Mouse (Mus musculus) hindbrain, embryonic 16.5 days (tissue): ENCODE results near the gene Trappc6b. TPM values are rescaled to one million over a fixed set of nuclear protein-coding genes. Genes with fewer than 3 reads are reported as not detected.

ENCODE experiments used
- ATAC-seq: fragments of 200-750 bp; cut with Nextera tagmentation; 2 replicates; pipeline ENCODE4 v1.8.0; 2017; ENCODE audit warnings: moderate TSS enrichment, moderate library complexity
- H3K27ac ChIP-seq: fragments of 300-500 bp; sonication (generic); 2 replicates; pipeline ENCODE4 v1.5.1; 2014; ENCODE audit warnings: low read depth, mild to moderate bottlenecking, control low read depth, low read length, moderate library complexity
- H3K27me3 ChIP-seq: fragments of 300-500 bp; sonication (generic); replicated peaks from 2 replicates; pipeline ENCODE4 v1.6.1; 2014; ENCODE audit warnings: low read length; ENCODE audit not compliant: control insufficient read depth, insufficient read depth
- H3K36me3 ChIP-seq: fragments of 300-500 bp; sonication (generic); 2 replicates; pipeline ENCODE4 v1.6.1; 2014; ENCODE audit warnings: mild to moderate bottlenecking, low read length, moderate library complexity, mixed read lengths; ENCODE audit not compliant: control insufficient read depth, insufficient read depth
- H3K4me1 ChIP-seq: fragments of 300-500 bp; sonication (generic); 2 replicates; pipeline ENCODE4 v1.6.1; 2014; ENCODE audit warnings: low read depth, low read length; ENCODE audit not compliant: control insufficient read depth, insufficient read depth
- H3K4me2 ChIP-seq: fragments of 300-500 bp; sonication (generic); 2 replicates; pipeline ENCODE4 v1.6.1; 2014; ENCODE audit warnings: mild to moderate bottlenecking, low read length, control low read depth, moderate library complexity
- H3K4me3 ChIP-seq: fragments of 300-500 bp; sonication (generic); 2 replicates; pipeline ENCODE4 v1.5.1; 2014; ENCODE audit warnings: mild to moderate bottlenecking, low read length, control low read depth, moderate library complexity
- H3K9ac ChIP-seq: fragments of 300-500 bp; sonication (generic); 2 replicates; pipeline ENCODE4 v1.6.1; 2014; ENCODE audit warnings: low read depth, mild to moderate bottlenecking, control low read depth, low read length, moderate library complexity
- H3K9me3 ChIP-seq: fragments of 300-500 bp; sonication (generic); 2 replicates; pipeline ENCODE4 v1.6.1; 2014; ENCODE audit warnings: mild to moderate bottlenecking, low read length, moderate library complexity; ENCODE audit not compliant: control insufficient read depth
- WGBS: fragments of 180-500 bp; shearing (Covaris S2); extraction: QIAGEN DNeasy Blood & Tissue Kit; methylation state at CpG from one replicate; pipeline ENCODE4 v1.1.7; 2014; 5-methylcytosine and 5-hydroxymethylcytosine counted together
- polyA plus RNA-seq: library from polyadenylated mRNA; unstranded; fragments of >200 nt; fragmentation: Nextera tagmentation; extraction: Ambion mirVana; gene quantifications from 2 replicates; pipeline ENCODE4 v1.2.1, GENCODE M21; 2015

The Trappc6b gene
- polyA plus RNA-seq, 1 experiment from 2014 or later: 173 TPM

DNA sequence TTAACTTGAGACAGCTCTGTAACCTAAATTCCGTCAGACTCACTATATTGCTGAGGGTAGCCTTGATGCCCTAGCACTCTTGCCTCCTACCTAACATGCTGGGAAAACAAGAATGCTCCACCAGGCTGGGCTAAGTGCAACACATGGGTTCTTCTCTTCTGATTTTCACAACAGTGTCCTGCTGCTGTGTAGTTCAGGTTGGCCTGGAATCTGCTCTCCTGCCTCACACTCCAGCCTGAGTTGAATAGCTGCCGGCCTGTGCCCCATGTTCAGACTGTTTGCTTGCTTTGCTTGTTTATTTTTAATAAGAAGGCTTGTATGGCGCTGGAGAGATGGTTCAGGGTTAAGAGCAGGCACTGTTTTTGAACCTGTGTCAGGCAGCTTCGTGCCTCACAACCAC lies 19.2 kb upstream of the Trappc6b start:
- Histone ChIP-seq H3K36me3 (no peaks in the 10 kb centered on the region), H3K4me2 (no peak overlapping the region), H3K27ac (no peak overlapping the region), H3K27me3 (no peaks in the 10 kb centered on the region), H3K4me3 (no peak overlapping the region), H3K9ac (no peak overlapping the region), H3K4me1 (no peaks in the 10 kb centered on the region), H3K9me3 (no peaks in the 10 kb centered on the region)
- ATAC-seq: no peak
- WGBS: 87% methylated on average over 4 of the region's 4 CpGs

DNA sequence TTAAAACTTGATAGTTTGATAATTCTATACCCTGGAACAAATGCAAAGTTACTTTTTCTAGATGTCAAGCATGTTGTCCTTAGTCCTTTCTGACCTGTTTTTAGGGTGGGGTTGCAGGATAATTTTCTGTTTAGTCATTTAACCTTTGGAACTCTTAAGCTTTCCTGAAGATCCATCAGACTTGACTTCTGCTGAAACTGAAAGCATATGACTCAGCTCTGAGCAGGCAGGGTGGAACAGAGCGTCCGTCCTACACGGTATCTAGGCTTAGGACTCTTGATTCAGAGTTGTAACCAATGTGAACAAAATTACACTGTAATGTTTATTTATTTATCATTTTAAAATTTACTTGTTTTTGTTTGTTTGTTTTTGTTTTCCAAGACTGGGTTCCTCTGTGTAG lies 16.6 kb upstream of the Trappc6b start:
- Histone ChIP-seq H3K4me3 (no peak overlapping the region), H3K4me2 (no peak overlapping the region), H3K27me3 (no peaks in the 10 kb centered on the region), H3K9me3 (no peaks in the 10 kb centered on the region), H3K36me3 (no peaks in the 10 kb centered on the region; the same call in 1 of the 2 replicates), H3K9ac (no peak overlapping the region), H3K27ac (no peak overlapping the region), H3K4me1 (no peaks in the 10 kb centered on the region)
- ATAC-seq: no peak
- WGBS: 97% methylated on average over 3 of the region's 3 CpGs

DNA sequence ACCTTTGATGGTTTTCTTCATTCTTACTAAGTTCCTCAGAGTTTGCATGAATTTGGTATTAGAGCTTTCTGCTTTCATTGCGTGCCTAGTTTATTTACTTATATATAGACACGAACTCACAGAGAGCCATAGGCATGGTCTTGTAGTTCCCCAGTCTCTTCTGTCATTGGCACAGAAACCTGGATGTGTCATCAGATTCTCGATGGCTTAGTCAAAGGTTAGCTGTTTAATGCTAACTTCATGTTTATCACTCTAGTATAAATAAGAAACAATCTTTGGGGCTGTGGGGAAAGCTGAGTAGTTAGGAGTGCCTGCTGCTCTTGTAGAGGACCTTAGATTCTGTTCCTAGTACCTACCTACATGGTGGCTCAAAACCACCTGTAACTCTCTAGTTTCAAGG lies 15.7 kb upstream of the Trappc6b start:
- ATAC-seq: no peak
- Histone ChIP-seq H3K4me2 (no peak overlapping the region), H3K4me1 (no peaks in the 10 kb centered on the region), H3K27ac (no peak overlapping the region), H3K9ac (no peak overlapping the region), H3K27me3 (no peaks in the 10 kb centered on the region), H3K36me3 (peaks cover 5% of the 10 kb centered on the region), H3K4me3 (no peak overlapping the region), H3K9me3 (no peaks in the 10 kb centered on the region)
- WGBS: 91% methylated on average over 3 of the region's 3 CpGs

DNA sequence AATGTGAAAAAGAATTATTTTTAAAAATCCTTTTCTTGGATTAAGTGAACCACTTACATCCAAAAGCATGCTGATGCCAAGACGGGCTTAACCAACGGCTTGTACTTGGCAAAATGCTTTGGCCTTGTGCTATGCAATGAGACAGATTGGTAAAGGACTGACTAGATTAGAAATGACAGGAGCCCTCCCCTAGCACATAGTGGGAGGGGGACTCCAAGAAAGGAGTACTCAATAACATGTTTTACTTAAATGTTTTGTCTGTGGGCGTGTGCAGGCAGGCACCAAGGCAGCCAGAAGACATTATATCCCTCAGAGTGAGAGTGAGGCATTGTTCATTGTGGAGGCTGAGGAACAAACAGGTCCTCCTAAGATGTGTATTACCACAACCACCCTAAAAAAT lies 12.8 kb upstream of the Trappc6b start:
- ATAC-seq: 0 out of 2 replicates have a peak, but pooled peaks have one; percentile 14
- Histone ChIP-seq H3K4me3 (no peak overlapping the region), H3K27ac (no peak overlapping the region), H3K4me1 (no peaks in the 10 kb centered on the region), H3K9ac (no peak overlapping the region), H3K4me2 (no peak overlapping the region), H3K9me3 (no peaks in the 10 kb centered on the region), H3K36me3 (peaks cover 21% of the 10 kb centered on the region), H3K27me3 (no peaks in the 10 kb centered on the region)
- 80% methylated on average over 3 of the region's 3 CpGs for WGBS

DNA sequence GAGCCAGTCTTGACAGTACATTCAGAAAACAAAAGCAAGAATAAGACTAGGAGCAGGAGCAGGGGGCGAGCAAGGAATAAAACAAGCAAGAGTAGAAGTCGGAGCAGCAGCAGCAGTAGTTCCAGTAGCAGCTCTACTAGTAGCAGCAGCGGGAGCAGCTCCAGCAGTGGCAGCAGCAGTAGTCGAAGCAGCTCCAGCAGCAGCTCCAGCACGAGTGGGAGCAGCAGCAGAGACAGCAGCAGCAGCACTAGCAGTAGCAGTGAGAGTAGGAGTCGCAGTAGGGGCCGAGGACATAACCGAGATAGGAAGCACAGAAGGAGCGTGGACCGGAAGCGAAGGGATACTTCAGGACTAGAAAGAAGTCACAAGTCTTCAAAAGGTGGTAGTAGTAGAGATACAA lies 11.0 kb upstream of the Trappc6b start:
- Histone ChIP-seq H3K9ac (no peak overlapping the region), H3K27ac (no peak overlapping the region), H3K9me3 (no peaks in the 10 kb centered on the region), H3K27me3 (no peaks in the 10 kb centered on the region), H3K36me3 (peaks cover 28% of the 10 kb centered on the region), H3K4me3 (no peak overlapping the region), H3K4me2 (no peak overlapping the region), H3K4me1 (peaks cover 9% of the 10 kb centered on the region)
- WGBS: 92% methylated on average over 11 of the region's 11 CpGs
- ATAC-seq: no peak

DNA sequence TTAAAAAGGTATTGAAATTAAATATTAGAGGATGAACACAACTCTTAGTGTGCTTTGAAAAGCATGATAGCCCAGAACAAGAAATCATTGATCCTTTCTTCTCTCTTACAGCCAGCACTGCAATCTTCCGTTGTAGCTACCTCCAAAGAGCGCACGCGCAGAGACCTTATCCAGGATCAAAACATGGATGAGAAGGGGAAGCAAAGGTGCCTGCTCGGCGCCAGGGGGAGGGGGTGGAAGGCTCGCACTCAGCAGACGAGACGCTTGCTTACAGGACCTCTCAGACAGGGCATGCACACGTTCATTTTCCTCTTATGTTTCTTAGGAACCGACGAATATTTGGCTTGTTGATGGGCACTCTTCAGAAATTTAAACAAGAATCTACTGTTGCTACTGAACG lies 7.5 kb upstream of the Trappc6b start:
- no peaks in the 10 kb centered on the region for H3K9me3 ChIP-seq
- H3K9ac ChIP-seq: no peak overlapping the region
- peaks cover 28% of the 10 kb centered on the region for H3K36me3 ChIP-seq
- no peak overlapping the region for H3K4me3 ChIP-seq
- no peak overlapping the region for H3K27ac ChIP-seq
- H3K4me1 ChIP-seq: peaks cover 12% of the 10 kb centered on the region
- H3K27me3 ChIP-seq: no peaks in the 10 kb centered on the region
- H3K4me2 ChIP-seq: no peak overlapping the region
- WGBS: 93% methylated on average over 13 of the region's 13 CpGs
- no peak for ATAC-seq

DNA sequence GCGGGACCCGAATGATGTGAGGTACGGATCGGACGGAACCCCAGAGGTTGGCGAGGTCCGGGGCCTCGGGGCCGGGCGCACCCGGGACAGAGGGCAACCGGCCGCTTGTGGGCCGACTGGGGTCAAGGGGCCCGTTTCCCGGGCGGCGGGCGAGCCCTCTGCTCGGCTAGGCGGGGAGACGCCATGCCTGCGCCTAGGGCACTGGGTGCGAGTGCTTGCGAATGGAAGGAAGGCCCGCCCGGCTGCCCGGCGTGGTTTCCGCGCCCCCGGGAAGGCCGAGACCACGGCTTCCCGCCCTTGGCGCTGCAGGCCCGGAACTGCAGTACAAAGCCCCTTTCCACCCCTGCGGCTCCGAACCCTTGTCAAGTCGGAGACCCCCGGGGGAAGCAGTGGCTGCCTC lies 5.8 kb upstream of the Trappc6b start:
- peak overlapping the region; percentile 85 for H3K27ac ChIP-seq
- ATAC-seq: peak; percentile 65; the same call in 1 of the 2 replicates
- no peaks in the 10 kb centered on the region for H3K27me3 ChIP-seq
- H3K9me3 ChIP-seq: no peaks in the 10 kb centered on the region
- peak overlapping the region; percentile 90 for H3K9ac ChIP-seq
- peaks cover 12% of the 10 kb centered on the region for H3K4me1 ChIP-seq
- peaks cover 24% of the 10 kb centered on the region for H3K36me3 ChIP-seq
- 0% methylated on average over 41 of the region's 41 CpGs for WGBS
- H3K4me3 ChIP-seq: peak overlapping the region; percentile 89
- H3K4me2 ChIP-seq: peak overlapping the region; percentile 94

DNA sequence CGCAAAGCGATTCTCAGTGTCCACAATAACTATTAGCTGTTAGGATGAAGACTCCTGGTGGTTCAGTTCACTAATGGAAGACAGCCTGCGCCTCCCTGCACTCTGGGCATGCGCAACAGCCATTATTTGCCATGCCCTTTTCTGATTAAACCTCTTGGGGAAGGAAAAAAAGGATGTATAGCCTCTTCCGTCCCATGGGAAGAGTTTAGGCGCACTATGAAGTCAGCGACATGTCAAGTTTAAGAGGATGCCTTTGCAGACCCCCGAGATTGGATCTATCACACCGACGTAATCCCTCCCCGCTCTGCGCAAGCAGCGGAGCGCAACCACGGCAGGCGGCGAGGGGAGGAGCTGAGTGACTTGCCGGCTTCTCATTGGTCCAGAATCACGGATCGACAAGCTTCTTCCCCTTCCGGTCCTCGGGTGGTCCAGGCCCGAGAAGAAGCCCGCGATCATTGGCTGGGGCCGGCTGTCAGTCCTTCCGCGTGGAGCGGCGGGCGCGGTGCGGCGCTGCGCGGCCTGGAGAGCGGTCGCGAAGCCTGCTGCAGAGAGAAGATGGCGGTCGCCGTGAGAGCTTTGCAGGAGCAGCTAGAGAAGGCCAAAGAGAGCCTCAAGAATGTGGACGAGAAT lies 5.3 kb upstream of the Trappc6b start, which contains the start of gene Pnn:
Gene Pnn (plus strand): TSS at position 437 of the 630 bp plus-strand sequence.
- H3K36me3 ChIP-seq: peaks cover 21% of the 10 kb centered on the region
- ATAC-seq: peak; percentile 100
- H3K4me2 ChIP-seq: peak within 1 kb of the TSS; percentile 94
- peak within 1 kb of the TSS; percentile 90 for H3K9ac ChIP-seq
- peak within 1 kb of the TSS; percentile 89 for H3K4me3 ChIP-seq
- H3K4me1 ChIP-seq: peaks cover 12% of the 10 kb centered on the region
- WGBS: under 1% methylated on average over 43 of the region's 43 CpGs
- H3K27ac ChIP-seq: peak within 1 kb of the TSS; percentile 92
- H3K27me3 ChIP-seq: no peaks in the 10 kb centered on the region
- H3K9me3 ChIP-seq: no peaks in the 10 kb centered on the region

DNA sequence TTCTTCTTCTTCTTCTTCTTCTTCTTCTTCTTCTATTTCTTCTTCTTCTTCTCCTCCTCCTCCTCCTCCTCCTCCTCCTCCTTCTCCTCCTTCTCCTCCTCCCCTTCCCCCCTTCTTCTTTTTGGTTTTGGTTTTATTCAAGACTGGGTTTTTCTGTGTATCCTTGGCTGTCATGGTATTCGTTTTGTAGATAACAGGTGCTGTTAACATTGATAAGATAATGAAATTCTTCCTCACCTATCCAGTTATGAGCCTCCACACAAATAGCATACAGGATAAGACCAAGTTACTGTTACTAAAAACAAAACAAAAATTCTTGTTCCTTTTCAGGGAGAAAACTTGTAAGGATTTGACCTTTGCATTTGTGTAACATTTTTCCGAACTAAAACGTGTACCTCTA lies 4.5 kb upstream of the Trappc6b start:
- peak overlapping the region; percentile 65 for H3K9ac ChIP-seq
- peak overlapping the region; percentile 92 for H3K27ac ChIP-seq
- H3K36me3 ChIP-seq: peaks cover 14% of the 10 kb centered on the region
- 74% methylated on average over 3 of the region's 3 CpGs for WGBS
- H3K9me3 ChIP-seq: no peaks in the 10 kb centered on the region
- H3K27me3 ChIP-seq: no peaks in the 10 kb centered on the region
- H3K4me2 ChIP-seq: peak overlapping the region; percentile 75
- no peak for ATAC-seq
- H3K4me1 ChIP-seq: peaks cover 12% of the 10 kb centered on the region
- peak overlapping the region; percentile 89; the same call in 1 of the 2 replicates for H3K4me3 ChIP-seq
